Mouse (Mus musculus) left cerebral cortex, postnatal 10 days (tissue): ENCODE results near the gene Scpep1. TPM values are rescaled to one million over a fixed set of nuclear protein-coding genes. Genes with fewer than 3 reads are reported as not detected.
A peak's percentile ranks its signal among the peaks of the same experiment; 100 is the strongest.

Experiments
- DNase-seq, 2 experiments: peaks; one replicate each; pipeline ENCODE4 v3.0.0; 2021 to 2022; ENCODE audit warnings: low spot score in 2 of 2, mixed read lengths in 1 of 2; ENCODE audit errors: extremely low spot score in 1 of 2
- intact Hi-C: fragments of 180-260 bp; cut with DNase I; formaldehyde crosslinking; loops from one replicate; pipeline ENCODE4 v1.15.1; 2025
- total RNA-seq, 2 experiments: library from RNA; stranded (reverse); gene quantifications; 2 replicates each; pipeline ENCODE4 v1.2.3; 2021

Gene Scpep1
- total RNA-seq, 2 experiments from 2014 or later = 18.2 to 20.7 TPM

DNA sequence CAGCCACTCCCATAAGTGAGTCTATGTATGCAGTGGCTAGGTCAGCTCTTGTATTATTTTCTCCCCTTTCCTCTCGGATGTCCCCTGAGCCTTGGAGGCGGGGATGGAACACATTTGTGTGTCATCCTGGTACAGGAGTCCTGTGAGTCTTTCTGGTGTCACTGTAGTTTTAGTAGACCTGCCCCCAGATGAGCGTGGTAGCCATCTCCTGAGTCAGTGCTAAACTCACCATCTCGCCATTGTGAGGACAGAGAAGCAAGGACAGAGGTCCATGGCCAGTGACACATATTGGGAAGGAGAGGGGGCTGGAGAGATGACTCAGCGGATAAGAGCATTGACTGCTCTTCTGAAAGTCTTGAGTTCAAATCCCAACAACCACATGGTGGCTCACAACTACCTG, 21.9 kb upstream of the Scpep1 start:
- no peak for DNase-seq
- intact Hi-C loops = no loop called here

DNA sequence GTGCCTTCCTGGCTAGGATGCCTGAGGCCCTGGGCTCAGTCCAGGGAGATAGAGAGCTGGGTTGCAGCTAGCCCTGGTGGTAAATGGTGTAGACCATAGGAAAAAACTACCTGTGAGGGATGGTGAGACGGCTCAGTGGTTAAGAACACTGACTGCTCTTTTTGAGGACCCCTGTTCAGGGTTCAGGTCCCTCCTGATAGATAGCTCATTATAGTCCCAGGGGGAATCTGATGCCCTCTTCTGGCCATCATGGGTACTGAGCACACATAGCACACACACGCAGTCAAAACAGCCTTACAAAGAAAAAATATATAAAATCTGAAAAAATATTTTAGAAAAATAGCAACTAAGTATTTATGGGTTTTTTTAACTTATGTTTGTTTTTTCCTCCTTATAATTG, 21.1 kb upstream of the Scpep1 start:
- intact Hi-C loops = no loop called here
- DNase-seq = no peak

DNA sequence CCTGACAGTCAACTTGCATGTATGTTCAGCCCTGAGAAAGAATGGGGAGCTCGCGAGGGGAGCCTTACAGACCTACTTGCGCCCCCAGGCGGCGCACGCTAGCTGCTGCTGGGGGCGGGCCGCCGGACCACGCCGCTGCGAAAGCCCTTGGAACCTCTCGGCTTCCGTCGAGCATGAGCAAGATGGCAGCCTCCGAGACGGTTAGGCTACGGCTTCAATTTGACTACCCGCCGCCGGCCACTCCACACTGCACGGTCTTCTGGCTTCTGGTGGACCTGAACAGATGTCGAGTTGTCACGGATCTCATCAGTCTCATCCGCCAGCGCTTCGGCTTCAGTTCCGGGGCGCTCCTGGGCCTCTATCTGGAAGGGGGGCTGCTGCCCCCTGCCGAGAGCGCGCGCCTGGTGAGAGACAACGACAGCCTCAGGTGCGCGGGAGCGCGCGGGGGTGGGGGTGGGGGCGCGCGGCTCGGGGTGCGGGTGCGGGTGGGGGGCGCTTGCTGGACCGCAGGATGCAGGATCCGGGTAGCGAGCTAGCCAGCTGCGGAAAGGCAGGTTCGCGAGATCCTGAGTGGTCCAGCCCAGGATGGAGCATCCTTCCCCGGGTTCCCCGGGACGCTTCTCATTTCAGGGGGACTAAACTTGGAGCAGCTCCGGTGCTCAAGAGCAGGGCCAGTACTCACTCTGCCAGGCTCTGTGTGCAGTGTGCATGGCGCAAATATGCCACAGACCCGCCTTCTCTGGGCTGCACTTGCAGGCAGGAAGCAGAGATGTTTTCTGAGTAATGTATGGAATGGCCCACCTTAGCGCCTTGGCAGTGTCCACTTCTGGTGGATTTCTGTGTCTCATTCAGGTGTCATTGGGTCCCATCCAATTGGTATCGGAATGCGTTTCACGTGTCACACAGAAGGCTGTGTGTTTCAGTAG, 18.8 kb upstream of the Scpep1 start:
- intact Hi-C loops = no loop called here
- DNase-seq = peak; percentile 91 to 95

DNA sequence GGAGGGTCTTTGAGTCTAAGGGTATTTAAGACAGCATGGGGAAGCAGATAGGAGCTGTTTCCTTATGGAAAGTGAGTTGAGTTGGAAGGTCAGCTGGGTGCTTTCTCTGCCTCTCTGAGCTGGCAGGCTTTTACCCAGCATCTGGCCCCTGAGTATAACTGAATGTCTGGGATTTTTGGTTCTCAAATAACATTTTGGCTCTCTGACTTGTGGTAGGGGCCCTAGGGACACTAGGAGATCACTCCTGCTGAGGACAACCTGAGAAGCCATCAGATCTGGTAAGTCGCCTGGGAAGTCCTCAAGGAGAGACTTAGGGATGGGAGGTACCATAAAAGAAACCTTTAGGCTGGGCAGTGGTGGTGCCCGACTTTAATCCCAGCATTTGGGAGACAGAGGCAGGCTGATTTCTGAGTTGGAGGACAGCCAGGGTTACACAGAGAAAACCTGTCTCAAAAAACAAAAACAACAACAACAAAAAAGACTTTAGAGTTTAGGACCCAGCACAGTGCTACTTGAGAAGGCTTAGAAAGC, 15.0 kb upstream of the Scpep1 start, which contains the start of gene Coil:
Gene Coil, plus strand, starts transcription at position 51 of the 531 bp plus-strand sequence.
- DNase-seq = no peak
- intact Hi-C loops = no loop called here

DNA sequence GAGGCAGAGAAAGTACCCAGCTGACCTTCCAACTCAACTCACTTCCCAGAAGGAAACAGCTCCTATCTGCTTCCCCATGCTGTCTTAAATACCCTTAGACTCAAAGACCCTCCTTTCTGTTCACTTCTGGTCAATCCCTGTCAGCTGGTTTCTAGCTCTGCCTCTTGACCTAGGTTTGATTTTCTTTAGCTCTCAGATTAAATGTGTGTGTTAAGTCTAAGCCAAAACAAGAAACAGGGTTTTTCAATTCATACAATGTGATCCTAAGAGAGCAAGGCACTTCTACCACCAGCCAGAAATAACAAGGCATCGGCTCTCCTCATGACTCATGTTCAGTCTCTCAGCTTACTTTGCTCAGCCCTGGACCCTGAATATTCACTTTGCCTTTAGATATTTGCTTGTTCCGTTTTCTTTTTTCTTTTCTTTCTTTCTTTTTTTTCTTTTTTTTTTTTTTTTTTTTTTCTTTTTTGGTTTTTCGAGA, 11.7 kb upstream of the Scpep1 start, which contains the start of gene Elobl:
Gene Elobl, minus strand, starts transcription at position 51 of the 481 bp plus-strand sequence.
- intact Hi-C loops = no loop called here
- DNase-seq = no peak

DNA sequence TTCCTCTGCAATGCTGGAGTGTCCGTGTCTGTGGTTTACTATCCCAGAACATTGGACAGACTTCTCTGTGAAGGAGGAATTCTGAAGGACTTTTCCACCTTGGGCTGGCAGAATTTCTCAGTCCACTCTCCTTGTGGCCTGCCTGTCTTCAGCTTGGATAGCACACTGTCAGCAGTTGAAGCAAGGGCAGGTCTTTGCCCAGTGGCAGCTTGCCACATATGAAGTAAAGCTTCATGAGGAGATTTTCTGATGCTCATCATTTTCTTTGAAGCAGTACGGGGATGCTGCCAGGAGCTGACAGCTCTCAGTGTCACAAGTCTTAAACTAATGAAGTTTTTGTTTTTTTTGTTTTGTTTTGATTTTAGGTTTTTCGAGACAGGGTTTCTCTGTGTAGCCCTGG, 3.6 kb upstream of the Scpep1 start:
- no peak for DNase-seq
- intact Hi-C loops = no loop called here

DNA sequence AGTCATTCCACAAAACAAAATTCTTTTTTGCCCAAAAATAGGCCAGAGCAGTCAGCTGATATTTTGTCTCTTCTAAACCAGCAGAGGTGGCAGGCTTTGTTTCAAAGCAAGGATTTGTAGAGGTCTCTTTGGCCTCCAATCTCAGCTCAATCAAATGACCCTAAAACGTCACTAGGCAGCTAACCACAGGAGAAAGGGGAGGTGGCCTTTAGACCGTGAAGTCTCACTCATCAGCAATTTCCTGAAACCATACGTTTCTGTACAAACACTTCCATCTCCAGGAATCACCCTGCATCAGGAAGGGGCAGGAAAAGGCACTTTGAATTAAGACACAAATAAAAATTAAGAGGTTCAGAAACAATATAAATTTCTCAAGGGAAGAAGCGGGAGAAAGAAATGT, 462 bp downstream of the Scpep1 start:
- DNase-seq = no peak
- intact Hi-C loops = loop anchor here (5.0 kb wide), 1 partner anchor 93 kb away; the partner anchor contains the start of gene Akap1

DNA sequence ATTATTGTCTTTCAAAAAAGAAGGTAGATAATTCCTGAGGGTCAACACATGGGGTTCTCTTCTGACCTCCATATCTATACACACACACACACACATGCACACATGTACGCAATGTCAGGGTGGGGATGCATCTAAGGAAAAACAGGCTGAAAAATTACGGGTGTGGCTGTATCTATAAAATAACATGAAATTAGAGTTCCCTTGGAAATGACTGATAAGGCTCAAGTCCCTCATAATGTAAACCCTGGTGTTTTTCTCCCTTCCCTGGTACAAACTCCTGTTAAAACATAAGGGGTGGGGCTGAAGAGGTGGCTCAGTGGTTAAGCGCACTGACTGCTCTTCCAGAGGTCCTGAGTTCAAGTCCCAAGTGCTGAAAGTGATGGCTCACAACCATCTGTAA, 1.7 kb downstream of the Scpep1 start:
- intact Hi-C loops = loop anchor here (5.0 kb wide), 1 partner anchor 91 kb away; the partner anchor contains the start of gene Akap1
- no peak for DNase-seq

DNA sequence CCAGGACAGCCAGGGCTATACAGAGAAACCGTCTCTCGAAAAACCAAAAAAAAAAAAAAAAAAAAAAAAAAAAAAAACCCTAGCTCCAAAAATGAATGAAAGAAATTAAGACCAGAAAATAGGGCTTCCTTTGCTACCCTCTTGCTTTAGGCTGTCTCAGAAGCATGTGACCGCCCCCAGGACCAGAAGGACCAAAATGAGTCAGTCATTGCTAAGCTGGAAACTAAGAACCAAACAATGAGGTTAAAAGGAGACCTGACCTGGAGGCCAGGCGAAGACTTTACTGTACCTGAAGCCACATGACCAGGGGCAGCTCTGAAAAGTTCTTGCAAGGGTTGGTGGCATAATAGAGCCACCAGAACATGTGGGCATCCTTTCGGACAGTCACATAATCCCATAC, 3.1 kb downstream of the Scpep1 start:
- DNase-seq = no peak
- intact Hi-C loops = loop anchor here (5.0 kb wide), 1 partner anchor 90 kb away; the partner anchor contains the start of gene Akap1

DNA sequence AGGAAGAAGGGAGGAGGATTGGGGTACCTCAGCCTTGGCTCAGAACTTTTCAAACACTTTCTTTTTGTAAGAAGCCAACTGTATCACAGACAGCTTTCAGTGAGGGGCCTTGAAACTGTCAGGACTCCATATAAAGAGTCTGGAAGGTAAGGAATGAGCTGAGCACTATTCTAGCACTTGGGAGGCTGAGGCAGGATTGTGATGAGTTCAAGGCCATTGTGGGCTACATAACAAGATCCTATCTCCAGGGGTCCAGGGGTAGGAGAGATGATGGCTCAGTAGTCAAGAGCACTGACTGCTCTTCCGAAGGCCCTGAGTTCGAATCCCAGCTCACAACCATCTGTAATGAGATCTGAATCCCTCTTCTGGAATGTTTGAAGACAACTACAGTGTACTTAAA, 3.7 kb downstream of the Scpep1 start:
- intact Hi-C loops = loop anchor here (5.0 kb wide), 1 partner anchor 89 kb away; the partner anchor contains the start of gene Akap1
- no peak for DNase-seq

DNA sequence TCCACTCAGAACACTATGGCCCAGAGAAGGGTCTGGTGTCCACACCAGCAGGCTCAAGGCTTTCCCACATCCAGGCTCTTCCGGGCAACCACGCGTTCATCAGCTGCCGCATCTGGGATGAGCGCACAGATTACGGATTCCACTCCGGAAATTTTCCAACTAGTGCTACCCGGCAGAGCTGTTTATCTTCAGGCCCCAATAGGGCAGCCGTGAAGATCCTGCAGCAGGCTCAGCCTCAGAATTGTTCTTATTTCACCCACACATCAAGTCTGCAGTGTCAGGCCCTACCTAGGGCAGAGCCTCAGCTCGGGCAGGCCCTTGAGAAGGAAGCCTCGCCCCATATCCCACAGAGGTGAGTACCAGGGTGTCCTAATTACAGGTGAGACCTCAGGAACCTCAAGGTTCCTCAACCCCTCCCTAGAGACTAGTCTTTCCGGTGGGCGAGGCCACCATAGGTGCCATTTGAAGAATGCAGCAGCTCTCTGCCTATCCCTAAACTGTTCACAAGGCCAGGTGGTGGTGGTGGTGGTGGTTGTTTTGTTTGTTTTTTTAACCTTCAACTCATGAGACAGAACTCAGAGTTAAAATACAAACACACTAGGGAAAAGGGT, 4.5 kb downstream of the Scpep1 start:
- intact Hi-C loops = loop anchor here (5.0 kb wide), 1 partner anchor 88 kb away; the partner anchor contains the start of gene Akap1
- DNase-seq = no peak

DNA sequence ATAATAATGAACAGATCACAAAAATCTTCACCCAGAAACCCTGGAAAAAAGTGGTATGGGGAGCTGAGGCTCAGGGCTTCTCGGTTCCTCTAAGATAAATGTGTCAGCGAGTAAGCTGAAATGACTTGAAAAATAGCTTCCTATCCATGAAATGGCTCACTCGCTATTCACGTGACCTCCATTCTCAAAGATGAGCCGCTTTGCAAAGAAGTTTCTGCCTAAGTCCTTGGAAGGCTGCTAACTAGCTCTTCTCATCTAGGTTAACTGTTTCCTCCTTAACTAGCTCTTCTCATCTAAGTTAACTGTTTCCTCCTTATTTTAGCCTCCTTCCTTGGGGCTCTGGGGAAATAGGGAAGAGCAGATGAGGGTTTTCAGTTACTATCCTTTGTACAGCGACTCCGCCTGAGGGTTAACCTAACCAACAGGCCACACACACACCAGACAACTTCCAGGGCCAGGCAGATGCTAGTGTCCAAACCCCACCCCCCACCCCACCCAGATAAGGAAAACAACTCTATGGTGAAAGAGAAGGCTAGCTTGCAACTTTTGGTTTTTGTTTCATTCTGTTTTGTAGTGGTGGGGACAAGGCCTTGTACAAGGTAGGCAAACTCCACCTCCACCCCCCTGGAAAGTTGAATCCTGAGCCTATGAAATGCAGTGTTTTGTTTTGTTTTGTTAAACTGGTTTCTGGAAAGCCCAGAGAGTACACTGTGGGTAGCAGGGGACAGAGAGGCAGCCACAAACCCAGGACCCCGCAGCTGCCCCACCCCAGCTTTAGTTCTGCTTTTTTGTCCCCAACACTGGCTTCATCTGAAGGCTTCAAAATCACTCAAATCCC, 5.2 kb downstream of the Scpep1 start:
- intact Hi-C loops = loop anchor here (5.0 kb wide), 1 partner anchor 88 kb away; the partner anchor contains the start of gene Akap1
- DNase-seq = no peak

DNA sequence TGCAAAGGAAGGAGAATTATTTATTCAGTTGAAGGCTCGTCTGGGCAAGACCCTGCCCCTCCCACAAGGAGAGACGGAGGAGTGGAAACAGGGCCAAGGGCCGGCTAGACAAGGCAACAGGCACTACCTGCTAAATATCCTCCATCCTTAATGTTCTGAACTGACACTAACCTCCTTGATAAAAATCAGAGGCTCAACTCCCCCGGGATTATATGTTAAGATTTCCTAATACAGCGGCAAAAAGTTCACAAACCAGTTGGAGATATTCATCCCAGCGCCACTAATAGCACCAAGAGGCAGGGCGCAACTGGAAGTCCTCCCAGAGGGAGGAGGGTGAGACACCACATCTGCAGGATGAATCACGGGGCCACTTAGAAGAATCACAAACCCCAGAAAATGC, 6.4 kb downstream of the Scpep1 start:
- intact Hi-C loops = no loop called here
- DNase-seq = no peak

DNA sequence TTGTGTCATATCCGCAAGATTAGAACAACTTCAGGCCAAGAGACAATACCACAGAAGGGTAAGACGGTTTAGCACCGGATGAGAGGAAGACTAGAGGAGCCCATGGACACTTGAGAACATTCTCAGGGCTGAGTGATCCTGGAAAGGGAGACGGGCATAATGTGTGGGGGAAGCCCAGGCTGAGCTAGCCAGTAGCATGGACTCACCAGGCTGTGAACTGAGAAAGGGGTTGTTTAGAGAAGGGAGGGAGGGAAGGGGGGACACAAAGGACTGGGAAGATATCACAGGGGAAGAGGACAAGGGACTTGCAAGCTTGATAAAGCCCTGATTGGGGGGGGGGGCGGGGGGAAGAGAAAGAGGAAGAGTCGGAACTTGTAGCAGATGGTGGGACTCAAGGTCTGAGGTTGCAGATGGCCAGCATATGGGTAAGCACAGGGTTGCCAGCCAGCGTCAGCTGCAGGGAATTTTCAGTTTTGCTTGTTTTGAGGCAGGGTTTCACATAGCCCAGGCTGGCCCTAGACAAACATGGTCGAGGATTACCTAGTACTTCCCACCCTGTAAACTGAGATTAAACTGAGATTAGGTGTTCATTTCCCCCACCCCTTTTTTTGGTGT, 9.2 kb downstream of the Scpep1 start:
- DNase-seq = no peak
- intact Hi-C loops = no loop called here

DNA sequence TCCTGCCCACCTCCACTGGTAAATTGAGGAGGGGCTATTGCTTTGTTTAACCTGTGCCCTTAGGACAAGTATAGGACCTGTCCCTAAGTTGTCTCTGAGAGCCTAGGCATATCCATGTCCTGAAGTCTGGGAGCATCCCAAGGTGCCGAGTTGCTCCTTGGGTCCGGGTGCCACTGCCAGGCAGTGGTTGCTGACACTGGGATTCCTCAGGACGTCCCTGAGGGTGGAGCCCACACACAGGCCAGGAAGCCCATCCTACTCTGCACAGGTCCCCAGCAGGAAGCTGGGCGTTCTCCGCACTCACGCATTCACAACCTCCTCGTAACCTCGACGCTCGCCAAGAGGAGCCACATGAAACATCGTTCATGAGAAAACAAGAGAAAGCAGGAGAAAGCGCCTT, 13.8 kb downstream of the Scpep1 start:
- intact Hi-C loops = no loop called here
- DNase-seq = no peak

DNA sequence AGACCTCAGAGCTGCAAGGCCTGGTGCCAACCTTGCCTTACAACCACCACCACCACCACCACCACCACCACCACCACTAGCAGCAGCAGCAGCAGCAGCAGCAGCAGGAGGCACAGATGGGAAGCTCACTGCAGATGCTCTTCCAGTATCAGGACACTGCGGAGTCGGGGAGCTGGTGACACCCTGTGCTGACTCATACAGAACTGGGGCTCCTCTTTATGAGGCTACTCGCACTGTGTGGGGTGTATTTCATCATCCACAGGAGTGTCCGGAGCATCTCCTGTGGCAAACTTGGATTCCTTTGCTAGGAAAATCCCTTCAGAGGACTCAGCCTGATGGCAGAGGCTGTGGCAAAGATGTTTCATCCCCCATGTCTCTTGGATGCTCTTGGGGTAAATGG, 15.6 kb downstream of the Scpep1 start:
- intact Hi-C loops = no loop called here
- no peak for DNase-seq

DNA sequence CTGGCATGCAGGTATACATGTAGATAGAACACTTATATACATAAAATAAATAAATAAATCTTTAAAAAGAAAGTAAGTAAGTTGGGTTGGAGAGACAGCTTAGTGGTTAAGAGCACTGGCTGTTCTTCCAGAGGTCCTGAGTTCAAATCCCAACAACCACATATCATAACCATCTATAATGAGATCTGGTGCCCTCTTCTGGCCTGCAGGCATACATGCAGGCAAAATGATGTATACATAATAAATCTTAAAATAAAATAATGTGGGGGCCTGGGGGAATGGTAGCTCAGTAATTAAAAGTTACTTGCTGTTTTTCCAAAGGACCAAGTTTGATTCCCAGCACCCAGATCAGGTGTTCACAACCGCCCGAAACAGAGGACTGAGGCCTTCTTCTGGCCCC, 16.5 kb downstream of the Scpep1 start:
- DNase-seq = no peak
- intact Hi-C loops = no loop called here

DNA sequence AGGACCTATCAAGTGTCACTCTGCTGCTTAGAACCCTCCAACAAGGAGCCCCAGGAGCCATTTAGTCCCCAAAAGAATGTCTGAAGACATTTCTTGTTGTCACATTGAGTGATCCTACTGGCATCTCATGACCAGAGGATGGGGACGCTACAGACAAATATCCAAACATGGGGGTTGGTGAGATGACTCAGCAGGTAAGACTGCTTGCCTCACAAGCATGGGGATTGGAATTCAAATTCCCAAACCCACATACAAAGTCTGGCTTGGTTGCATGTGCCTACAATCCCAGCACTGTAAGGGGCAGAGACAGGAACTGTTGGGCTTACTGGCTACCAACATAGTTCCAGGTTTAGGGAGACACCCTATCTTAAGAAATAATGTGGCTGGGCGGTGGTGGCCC, 17.4 kb downstream of the Scpep1 start:
- intact Hi-C loops = no loop called here
- no peak for DNase-seq
